Mouse (Mus musculus) left cerebral cortex, postnatal 10 days (tissue): Measurements from ENCODE around the gene Fyb2. TPM values are rescaled to one million over a fixed set of nuclear protein-coding genes. Genes with fewer than 3 reads are reported as not detected.

Source experiments
- DNase-seq, 2 experiments: peaks; one replicate each; pipeline ENCODE4 v3.0.0; 2021 to 2022; ENCODE audit warnings: low spot score in 2 of 2, mixed read lengths in 1 of 2; ENCODE audit errors: extremely low spot score in 1 of 2
- intact Hi-C: fragments of 180-260 bp; cut with DNase I; formaldehyde crosslinking; loops from one replicate; pipeline ENCODE4 v1.15.1; 2025
- total RNA-seq, 2 experiments: library from RNA; stranded (reverse); gene quantifications; 2 replicates each; pipeline ENCODE4 v1.2.3; 2021

The Fyb2 gene
- total RNA-seq, 2 experiments from 2014 or later: 1.8 to 2.1 TPM

DNA sequence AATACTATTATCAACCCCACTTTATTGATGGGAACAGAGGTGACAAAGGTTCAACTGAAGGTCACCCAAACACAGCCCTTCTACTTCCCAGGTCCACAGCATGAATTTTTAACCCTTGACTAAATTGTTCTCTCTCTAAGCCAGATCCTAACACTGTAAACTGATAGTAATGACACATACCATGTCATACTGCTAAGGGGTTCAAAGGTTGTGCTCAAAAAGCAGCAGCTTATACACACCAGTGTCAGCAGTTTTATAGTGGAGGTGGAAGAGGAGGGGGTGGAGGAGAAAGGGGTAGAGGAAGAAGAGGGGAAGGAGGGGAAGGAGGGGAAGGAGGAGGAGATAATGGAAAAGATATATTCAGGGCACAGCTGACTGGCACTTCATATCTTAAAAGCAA lies 20.4 kb downstream of the Fyb2 start:
- intact Hi-C loops: no loop called here
- DNase-seq: no peak

DNA sequence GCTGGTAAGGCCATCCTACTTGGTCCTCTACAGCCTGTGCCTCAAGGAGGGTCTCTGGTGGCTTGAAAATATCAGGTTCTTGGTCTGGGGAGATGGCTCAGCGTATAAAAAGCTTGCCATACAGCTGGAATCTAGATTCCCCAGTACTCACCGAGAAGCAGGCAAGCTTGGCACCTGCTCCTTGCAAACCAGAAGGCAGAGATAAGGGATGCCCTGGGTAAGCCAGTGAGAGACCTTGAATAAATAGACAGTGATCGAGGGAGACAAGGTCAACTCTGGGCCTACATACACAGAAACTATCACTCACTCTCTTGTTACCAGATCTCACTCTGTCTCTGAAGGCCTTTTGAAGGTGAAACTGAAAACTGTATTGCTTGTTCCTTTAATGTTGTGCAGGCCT lies 21.7 kb downstream of the Fyb2 start:
- no peak for DNase-seq
- intact Hi-C loops: no loop called here

DNA sequence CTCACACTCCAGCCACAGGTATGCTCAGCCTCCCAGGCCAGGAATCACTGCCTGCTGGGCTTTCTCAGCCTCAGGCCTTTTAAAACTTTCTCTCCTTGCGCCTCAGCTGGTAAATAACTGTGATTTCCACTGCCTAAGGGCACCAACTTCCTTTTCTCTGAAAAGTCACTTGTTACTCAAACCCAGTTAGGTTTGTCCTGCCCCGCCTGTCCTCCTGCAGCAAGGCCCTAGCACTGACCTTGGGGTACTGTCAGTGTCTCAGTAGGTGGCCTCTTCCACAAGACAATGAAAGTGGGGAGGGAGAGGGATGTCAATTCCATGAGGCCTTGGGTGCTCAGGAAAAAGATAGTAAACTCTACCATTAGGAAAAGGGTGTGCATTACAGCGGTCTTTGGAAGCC lies 22.2 kb downstream of the Fyb2 start:
- DNase-seq: no peak
- intact Hi-C loops: no loop called here

DNA sequence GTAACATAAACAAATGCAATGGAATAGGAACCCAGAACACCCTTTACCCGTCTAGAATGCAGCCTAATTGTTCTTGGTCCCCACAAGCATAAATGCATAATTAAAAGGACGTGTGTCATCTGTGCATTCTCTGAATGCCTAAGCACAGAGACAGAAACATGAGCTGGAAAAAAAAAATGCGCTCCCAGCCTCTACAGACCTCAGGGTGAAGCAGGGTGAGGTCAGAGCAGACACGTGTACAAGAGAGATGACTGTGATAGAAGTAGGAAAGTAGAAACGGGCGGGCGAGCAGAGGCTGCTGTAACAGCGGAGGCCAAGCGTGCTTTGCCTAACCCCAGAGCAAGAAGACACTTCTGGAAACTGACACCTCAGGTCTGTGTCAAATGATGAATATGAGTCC lies 22.8 kb downstream of the Fyb2 start:
- intact Hi-C loops: no loop called here
- no peak for DNase-seq

DNA sequence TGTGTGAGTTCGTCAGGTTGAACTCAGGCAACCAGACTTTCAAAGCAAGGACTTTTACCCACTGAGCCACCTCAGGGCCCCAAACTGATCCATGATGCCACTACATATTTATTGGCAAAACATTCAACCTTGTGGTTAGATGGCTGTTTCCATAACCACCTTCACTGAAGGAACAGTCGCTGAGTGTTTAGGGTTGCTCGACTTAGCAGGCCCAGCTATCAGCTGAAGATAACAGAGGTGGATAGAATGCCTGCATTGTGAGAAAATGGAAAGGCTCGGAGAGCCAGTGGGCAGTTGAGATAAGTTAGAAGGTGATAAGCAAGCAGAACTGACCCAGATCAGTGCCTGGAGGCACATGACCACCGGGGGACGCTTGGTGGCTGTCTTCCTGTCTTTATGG lies 26.3 kb downstream of the Fyb2 start:
- intact Hi-C loops: no loop called here
- DNase-seq: no peak

DNA sequence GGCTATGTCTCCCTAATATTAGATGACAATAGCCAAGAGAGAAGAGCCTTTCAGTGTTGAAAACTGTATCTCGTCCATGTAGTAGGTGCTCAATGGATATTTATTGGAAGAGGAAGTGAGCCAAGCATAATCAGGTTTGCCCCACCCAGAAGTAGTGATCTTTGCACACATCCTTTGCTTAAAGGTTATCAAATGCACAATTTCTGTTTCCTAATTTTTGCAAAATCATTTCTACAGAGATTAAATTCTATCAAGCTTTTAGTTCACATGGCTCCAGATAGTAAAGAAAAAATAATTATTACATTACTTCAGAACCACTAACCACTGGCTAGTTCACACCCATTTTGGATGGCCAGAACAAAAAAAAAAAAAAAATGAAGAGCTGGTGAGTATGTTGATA lies 28.6 kb downstream of the Fyb2 start:
- no peak for DNase-seq
- intact Hi-C loops: no loop called here

DNA sequence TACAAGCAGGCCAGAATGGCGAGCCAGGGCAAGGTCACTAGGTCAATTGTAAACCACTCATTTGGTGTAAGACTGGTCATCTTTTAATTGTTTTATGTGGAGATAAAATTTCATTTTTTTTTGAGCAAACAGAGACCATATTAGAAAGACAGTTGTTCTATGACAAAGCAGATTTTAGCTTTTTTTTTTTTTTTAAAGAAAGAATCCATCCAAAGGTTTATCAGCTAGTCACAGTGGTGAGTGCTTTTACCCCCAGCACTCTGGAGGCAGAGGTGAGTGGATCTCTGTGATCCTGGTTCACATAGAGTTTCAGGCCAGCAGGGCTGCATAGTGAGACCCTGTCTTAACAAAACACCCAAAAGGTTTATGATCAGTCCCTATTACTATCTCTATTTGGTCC lies 31.2 kb downstream of the Fyb2 start:
- intact Hi-C loops: no loop called here
- DNase-seq: no peak

DNA sequence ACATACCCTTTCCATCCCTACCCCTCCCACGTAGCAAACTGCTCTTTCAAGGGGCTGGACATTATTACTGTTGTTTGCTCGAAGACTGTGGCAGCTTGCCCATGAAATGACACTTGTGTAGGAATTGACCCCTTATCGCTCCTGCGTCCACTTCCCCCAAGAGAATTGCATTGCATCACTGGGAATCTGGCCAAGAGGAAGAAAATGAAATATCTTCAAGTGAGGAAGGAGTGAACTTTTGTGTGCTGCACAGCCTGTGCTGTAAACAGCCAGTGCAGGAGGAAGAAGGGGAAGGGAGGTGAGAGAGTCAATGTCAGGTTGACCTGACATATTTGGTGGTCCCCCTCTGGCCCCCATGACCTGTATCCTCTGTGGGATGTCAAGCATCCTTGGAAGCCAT lies 35.6 kb downstream of the Fyb2 start:
- intact Hi-C loops: no loop called here

DNA sequence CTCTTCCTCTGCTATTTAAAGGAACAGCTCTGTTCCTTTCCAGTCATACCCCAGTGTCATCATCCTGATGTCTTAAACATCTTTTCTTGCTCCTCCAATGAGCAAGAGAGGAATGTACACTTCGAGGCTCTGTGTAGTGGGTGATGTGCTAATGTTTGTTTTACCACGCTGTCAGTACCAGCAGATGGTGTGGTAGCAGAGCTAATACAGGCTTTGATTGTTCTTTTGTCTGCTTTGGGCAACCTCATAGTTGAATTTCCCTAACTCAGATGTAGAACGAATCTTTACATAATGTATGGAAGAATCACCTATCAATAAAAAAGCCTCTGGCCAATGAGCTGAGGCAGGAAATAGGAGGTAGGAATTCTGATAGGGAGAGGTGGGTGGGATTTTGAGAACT lies 36.0 kb downstream of the Fyb2 start:
- DNase-seq: no peak
- intact Hi-C loops: no loop called here

More for the DNA sequence above, 35.6 kb downstream of the Fyb2 start:
- DNase-seq: no peak

DNA sequence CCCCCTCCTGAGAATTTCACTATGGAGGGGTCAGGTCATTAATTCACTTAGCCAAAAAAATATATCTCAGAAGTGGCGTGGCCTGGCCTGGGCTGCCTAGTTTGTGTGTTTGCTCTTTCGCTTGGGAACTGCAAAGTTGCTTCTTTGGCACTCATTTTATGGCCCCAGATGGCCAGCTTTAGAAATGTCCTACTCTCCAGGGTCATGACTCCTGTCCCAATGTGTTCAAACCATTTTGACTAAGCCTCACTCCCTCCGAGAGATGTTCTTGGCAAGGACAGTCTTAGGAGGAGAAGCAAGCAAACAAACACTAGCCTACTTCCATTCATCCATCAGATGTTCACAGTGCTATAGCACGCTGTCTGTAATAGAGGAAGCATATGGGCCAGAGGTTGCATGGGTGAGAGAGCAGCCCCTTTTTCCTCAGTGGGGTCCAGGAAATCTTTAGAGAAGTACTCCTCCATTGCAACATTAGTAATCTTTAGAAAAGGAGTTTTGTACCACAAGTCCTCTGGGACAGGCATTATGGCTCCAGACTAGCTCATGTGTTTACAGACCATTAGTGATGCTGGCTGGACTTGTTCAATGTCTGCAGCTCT lies 38.1 kb downstream of the Fyb2 start:
- intact Hi-C loops: no loop called here
- DNase-seq: no peak

DNA sequence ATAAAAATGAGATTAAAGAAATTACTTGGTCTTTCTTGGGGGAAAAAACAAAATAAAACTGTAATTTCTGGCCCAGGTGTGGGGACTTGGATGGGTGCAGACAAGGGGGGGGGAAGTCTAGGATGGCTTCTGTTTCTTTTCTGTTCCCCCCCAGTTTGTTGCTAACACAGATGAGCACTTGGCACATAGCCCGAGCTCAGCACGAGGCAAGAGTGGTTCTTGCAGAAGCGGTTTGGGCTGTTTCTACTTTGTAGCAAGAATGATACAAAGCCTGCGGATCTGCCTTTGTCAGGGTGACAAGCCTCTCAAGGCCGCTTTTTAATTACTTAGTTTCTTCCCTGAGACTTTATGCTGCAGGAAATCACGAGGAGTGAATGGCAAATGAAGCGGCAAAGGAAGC lies 43.4 kb downstream of the Fyb2 start:
- intact Hi-C loops: no loop called here
- peak in 1 of 2 experiments; percentile 56 for DNase-seq

DNA sequence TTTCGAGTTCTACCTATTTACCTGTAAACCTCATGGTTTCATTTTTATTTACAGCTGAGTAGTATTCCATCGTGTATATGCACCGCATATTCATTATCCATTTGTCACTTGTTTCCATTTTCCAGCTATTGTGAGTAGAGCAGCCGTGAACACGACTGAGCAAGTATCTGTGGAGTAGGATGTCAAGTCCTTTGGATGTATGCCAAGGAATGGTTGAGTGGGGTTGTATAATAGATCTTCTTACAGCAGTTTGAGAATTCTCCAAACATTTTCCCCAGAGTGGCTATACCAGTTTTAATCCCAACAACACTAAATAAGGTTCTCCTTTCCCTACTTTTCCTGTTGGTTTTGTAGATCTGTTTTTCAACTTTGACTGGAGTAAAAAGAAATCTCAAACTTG lies 48.2 kb downstream of the Fyb2 start:
- intact Hi-C loops: no loop called here
- DNase-seq: no peak

DNA sequence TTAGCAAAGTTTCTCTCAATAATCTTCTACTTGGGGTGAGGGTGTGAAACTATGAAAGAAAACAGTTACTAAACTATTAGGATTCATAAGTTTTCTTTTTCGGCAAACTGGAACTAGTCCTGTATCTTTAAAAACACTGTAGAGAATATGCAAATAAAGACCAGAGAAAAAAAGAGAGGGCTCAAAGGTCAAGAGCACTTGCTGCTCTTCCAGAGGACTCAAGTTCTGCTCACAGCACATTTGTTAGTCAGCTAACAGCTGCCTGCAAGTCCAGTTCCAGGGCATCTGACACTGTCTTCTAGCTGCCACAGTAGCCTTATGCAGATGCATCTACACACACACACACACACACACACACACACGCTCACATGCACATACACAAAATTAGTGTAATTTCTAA lies 59.4 kb downstream of the Fyb2 start:
- intact Hi-C loops: no loop called here
- DNase-seq: no peak

DNA sequence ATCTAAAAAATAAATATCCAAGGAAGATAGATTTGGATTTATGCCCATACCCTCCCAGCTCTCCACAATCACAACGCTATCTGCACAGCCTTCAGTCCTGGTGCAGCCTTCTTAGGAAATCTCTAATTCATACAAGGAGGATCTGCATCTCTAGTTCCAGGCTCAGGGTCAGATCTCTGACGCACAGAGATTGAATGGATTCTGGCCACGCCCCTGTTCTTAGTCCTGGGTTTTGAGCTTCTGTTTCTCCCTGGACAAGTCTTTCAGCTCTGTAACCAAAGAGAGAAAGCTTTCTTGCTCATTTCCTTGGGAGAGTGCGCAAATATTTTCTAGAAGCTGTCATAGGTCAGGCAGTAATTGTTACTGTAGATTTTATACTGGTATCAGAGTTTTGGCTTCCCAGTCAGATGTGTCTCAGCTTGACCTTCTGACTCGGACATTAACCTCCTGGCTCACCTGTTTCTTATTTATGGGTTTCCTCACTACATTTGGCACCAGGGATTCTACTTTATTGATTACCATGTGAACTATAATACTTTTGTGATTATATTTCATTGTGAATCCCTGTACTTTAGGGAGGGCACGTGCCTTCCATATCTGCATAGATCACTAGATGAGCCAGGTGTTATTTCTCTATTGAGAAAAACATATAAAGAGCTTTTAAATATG lies 62.0 kb downstream of the Fyb2 start:
- intact Hi-C loops: no loop called here
- DNase-seq: no peak

DNA sequence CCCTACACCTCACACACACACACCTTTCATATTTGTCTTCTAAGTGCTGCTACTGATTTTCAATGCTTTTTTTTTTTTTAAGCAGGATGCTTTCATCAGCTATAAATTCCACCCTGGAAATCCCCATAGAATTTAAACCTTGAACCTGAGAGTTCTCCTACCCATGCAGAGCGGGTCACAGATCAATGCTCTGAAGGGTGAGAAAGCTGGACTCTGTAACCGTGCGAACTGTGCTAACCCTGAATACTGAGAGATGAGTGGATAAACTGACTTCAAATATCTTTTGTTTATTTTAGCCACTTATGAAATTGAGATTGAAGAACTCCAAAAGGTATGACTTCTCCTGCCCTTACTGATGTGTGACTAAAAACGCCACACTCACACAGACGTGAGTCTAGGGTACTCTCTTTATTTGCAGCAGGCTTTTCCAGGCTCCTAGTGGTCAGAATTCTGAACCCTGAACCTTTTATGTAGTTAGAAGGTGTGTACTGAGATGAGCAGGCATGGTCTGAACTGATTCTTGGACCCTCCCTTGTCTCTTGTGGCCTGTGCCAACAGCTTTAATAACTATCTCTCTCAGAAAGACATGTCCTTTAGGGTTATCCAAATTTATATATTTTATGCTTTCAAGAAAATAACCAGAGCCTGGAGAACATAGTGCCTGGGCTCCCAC lies 72.8 kb downstream of the Fyb2 start:
- DNase-seq: no peak
- intact Hi-C loops: no loop called here

DNA sequence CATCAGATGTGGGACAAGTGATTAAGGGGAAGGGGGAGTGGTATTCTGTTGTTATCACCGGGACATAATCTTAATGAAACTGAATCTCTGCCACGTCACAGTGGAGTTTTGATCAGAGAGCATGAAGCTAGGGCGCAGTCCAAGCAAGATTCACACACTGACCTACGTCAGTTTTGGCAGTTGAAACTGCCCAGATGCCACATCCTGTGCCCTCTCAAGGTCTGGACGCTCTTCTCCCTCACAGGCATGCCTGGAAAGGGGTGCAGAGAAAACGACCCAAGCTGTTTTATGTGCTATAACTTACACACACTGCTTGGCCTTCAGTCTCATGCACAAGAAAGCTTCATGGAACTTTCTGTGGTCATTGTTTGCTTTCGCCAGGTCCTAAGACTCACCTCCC lies 74.4 kb downstream of the Fyb2 start:
- no peak for DNase-seq
- intact Hi-C loops: no loop called here

DNA sequence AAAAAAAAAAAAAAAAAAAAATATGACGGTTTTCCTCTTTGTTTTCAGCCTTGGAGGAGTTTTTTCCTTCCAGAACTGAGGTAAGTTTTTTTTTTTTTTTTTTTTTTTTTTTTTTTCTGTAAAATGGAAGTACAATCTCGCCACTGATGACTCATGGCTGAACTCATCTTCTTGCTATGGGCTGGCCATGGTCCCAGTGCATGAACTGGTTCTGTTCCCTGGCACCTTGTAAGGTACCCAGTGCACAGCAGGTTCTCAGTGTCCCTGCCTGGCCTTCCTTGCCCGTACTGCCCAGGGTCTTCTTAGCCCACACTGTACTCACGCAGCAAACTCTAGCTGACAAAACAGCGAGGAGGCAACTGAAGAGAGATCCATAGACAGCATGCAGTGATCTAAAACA lies 74.8 kb downstream of the Fyb2 start:
- intact Hi-C loops: no loop called here
- DNase-seq: no peak

DNA sequence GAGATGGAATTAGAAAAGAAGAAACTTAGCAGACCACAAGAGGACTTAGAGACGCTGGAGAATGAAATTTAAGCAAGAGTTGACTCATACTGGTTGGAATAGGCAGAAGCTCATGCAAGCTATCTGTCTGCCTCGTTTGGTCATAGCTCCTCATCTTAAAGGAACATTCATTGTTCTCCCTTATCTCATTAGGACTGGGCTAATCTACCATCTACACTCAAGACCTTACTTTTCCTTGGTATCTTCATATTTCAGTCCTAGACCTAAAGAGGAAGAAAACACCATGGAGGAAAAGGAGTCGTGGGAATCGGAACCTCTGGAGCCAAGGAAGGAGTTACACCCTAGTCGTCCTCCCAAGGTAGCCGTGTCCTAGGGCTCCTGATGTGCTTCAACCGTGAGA lies 75.5 kb downstream of the Fyb2 start:
- intact Hi-C loops: no loop called here

DNA sequence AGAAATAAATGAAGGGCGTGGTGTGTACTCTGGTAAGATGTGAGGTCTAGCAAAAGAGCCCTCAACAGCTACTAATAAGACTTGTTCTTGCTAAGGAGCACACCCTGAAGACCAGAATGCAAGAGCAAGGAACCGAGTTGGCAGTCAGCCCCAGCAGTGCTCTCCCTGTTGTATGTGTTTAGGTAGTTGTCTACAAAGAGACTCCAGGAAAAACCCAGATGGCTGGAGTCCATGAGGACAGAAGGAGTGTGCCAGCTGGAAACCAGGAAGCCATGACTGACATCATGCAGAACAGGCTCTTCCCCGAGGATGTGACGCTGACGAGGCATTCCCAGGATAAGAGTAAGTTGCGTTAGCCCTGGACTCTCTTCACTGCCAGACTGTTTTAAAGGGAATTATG lies 76.8 kb downstream of the Fyb2 start:
- intact Hi-C loops: no loop called here

More for the DNA sequence above, 75.5 kb downstream of the Fyb2 start:
- DNase-seq: no peak

DNA sequence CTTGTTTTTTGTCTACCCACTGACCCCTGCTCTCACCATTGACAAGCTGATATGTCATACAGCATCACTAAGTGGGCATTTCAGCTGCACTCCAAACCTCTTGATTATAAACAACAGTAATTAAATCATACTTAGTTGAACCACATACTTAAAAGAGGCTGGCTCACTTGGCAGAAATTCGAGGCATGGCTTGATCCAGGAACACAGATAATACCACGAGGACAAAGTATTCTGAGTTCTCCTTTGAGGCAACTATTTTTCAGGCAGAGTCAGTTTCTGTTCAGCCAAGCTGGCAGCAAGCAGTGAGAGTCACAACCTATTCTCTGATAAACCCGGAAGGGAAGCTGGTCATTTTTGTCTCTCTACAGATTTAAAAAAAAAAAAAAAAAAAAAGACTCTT lies 77.4 kb downstream of the Fyb2 start:
- no peak for DNase-seq
- intact Hi-C loops: no loop called here

More for the DNA sequence above, 76.8 kb downstream of the Fyb2 start:
- peak; percentile 23 to 29 for DNase-seq
